Mouse (Mus musculus) heart, adult 10 weeks (tissue): ENCODE data around the gene Iars. TPM values are rescaled to one million over a fixed set of nuclear protein-coding genes. Genes with fewer than 3 reads are reported as not detected.

Experiments
- polyA plus RNA-seq: library from polyadenylated mRNA; stranded (reverse); fragments of 350-450 nt; fragmentation: Illumina TruSeq; extraction: RNeasy Lipid Tissue Mini Kit (QIAGEN cat#74804); gene quantifications from one replicate; pipeline ENCODE4 v1.2.3, GENCODE M21; 2014; ENCODE audit warnings: low read depth, low replicate concordance

The Iars gene
- 36.2 TPM for polyA plus RNA-seq

GRCm38 (mm10) chr13:49681351-49682232, at the start of gene Iars:
Gene Iars (plus strand): TSS chr13:49682100.

DNA sequence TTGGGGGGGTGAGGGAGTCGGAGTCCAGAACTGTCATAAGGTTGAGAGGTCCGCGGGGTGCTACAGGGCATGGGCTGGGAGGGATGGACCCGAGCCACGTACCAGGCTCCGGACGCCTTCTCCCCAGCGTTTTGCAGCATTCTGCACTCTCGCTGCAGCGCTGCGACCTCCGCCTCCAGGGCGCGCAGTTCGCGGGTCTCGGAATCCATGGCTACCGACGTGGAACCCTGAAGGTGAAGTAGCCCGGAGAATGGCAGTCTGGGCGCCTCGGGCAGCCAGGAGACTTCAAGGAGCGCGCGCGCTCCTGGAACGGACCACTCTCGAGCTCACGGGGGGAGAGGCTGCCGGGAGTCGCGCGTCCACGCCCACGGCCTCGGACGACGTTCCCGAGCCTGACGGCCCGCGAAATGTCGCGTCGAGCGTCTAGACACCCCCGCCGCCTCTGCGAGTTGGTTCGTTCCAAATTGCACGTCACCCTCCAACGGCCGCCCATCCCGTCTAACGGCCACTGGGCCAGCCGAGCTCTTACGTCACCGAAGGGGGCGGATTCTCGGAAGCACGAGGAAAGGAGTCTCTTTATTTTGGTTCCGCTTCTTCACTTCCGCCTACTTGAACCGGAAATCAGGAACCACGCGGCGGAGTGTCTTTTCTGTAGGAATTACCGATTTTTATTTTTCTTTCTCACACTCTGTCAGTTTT, 29.3 kb upstream of the Iars start, which contains the start of the genes Cenpp and Nol8:
Cenpp (minus strand) TSS at position 305 of the 699 bp plus-strand sequence.
Nol8 (plus strand) TSS at position 598 of the 699 bp plus-strand sequence.

Other genes starting within 250 kb of the Iars start
- not detected for gene Tes3-ps, start 188.8 kb upstream of the Iars start, polyA plus RNA-seq
- gene Ecm2, start 177.3 kb upstream of the Iars start, polyA plus RNA-seq, result 24.3 TPM
- 21.4 TPM for gene Aspn, start 137.7 kb upstream of the Iars start, polyA plus RNA-seq
- gene Omd, start 99.6 kb upstream of the Iars start, polyA plus RNA-seq, result 1.7 TPM
- 119 TPM for gene Ogn, start 74.1 kb upstream of the Iars start, polyA plus RNA-seq
- gene Cenpp, start 29.3 kb upstream of the Iars start, polyA plus RNA-seq, result 4.2 TPM
- 10.6 TPM for gene Nol8, start 29.0 kb upstream of the Iars start, polyA plus RNA-seq
- gene Gm30302, start 116.9 kb downstream of the Iars start, polyA plus RNA-seq, result 0.31 TPM